Mouse (Mus musculus) forebrain, postnatal 0 days (tissue): Measurements from ENCODE around the gene Wt1. TPM values are rescaled to one million over a fixed set of nuclear protein-coding genes. Genes with fewer than 3 reads are reported as not detected.
A peak's percentile ranks its signal among the peaks of the same experiment; 100 is the strongest.

ENCODE experiments used
- ATAC-seq: fragments of 200-750 bp; cut with Nextera tagmentation; 2 replicates; pipeline ENCODE4 v1.8.0; 2017; ENCODE audit warnings: mild to moderate bottlenecking, moderate library complexity
- DNase-seq: peaks from one replicate; pipeline ENCODE4 v3.0.0-alpha.2; 2015
- H3K27ac ChIP-seq: fragments of 300-500 bp; sonication (generic); 2 replicates; pipeline ENCODE4 v1.5.1; 2014; ENCODE audit warnings: low read depth, mild to moderate bottlenecking, antibody characterized with exemption, low read length, moderate library complexity, mixed read lengths
- H3K27me3 ChIP-seq: fragments of 300-500 bp; sonication (generic); 2 replicates; pipeline ENCODE4 v1.6.1; 2014; ENCODE audit warnings: mild to moderate bottlenecking, low read length, mixed read lengths; ENCODE audit not compliant: insufficient read depth
- H3K36me3 ChIP-seq: fragments of 300-500 bp; sonication (generic); 2 replicates; pipeline ENCODE4 v1.6.1; 2014; ENCODE audit warnings: mild to moderate bottlenecking, moderate library complexity; ENCODE audit not compliant: insufficient read depth
- H3K4me1 ChIP-seq: fragments of 300-500 bp; sonication (generic); 2 replicates; pipeline ENCODE4 v1.6.1; 2014; ENCODE audit warnings: antibody characterized with exemption; ENCODE audit not compliant: insufficient read depth
- H3K4me2 ChIP-seq: fragments of 300-500 bp; sonication (generic); 2 replicates; pipeline ENCODE4 v1.6.1; 2014; ENCODE audit warnings: low read depth, mild to moderate bottlenecking, moderate library complexity
- H3K4me3 ChIP-seq: fragments of 300-500 bp; sonication (generic); 2 replicates; pipeline ENCODE4 v1.5.1; 2014; ENCODE audit warnings: low read depth, low read length, mixed read lengths
- H3K9ac ChIP-seq: fragments of 300-500 bp; sonication (generic); 2 replicates; pipeline ENCODE4 v1.6.1; 2014; ENCODE audit warnings: mild to moderate bottlenecking
- H3K9me3 ChIP-seq: fragments of 300-500 bp; sonication (generic); 2 replicates; pipeline ENCODE4 v1.6.1; 2016; ENCODE audit warnings: low read length
- CTCF ChIP-seq: sonication (generic); IDR thresholded peaks from 2 replicates; pipeline ENCODE4 v1.5.1; 2016; ENCODE audit warnings: antibody characterized with exemption, control low read depth, low read depth
- WGBS: fragments of 180-500 bp; shearing (Covaris S2); extraction: QIAGEN DNeasy Blood & Tissue Kit; methylation state at CpG from one replicate; pipeline ENCODE4 v1.1.7; 2014; 5-methylcytosine and 5-hydroxymethylcytosine counted together
- polyA plus RNA-seq: library from polyadenylated mRNA; unstranded; fragments of >200 nt; fragmentation: Nextera tagmentation; extraction: Ambion mirVana; gene quantifications from 2 replicates; pipeline ENCODE4 v1.2.1, GENCODE M21; 2015
- total RNA-seq: library from RNA; depleted of rRNA; stranded (reverse); fragments of >200 nt; gene quantifications from 2 replicates; pipeline ENCODE4 v1.2.3, GENCODE M21; 2014

The Wt1 gene
- total and polyA plus RNA-seq, 2 experiments from 2014 or later: 0.14 to 0.24 TPM

GRCm38 (mm10) chr2:105131811-105132100 is 5.4 kb downstream of the Wt1 start:
- Histone ChIP-seq H3K36me3 (no peaks in the 10 kb centered on the region), H3K27ac (no peak overlapping the region), H3K9ac (no peak overlapping the region), H3K9me3 (no peaks in the 10 kb centered on the region), H3K27me3 (peaks cover 84% of the 10 kb centered on the region), H3K4me3 (no peak overlapping the region), H3K4me1 (no peaks in the 10 kb centered on the region), H3K4me2 (no peak overlapping the region)
- no peak for TF ChIP-seq CTCF
- ATAC-seq: no peak
- DNase-seq: no peak
- 3% methylated on average over 2 of the region's 2 CpGs for WGBS

- H3K4me2 ChIP-seq: no peak overlapping the region
- no peak for ATAC-seq
- TF ChIP-seq CTCF: no peak
- H3K9me3 ChIP-seq: no peaks in the 10 kb centered on the region
- no peak overlapping the region for H3K9ac ChIP-seq
- no peak overlapping the region for H3K4me3 ChIP-seq
- no peak overlapping the region for H3K27ac ChIP-seq
- no peaks in the 10 kb centered on the region for H3K4me1 ChIP-seq
- WGBS: 2% methylated on average over 17 of the region's 17 CpGs
- no peak for DNase-seq
- no peaks in the 10 kb centered on the region for H3K36me3 ChIP-seq
- H3K27me3 ChIP-seq: peaks cover 85% of the 10 kb centered on the region
Observed at GRCm38 (mm10) chr2:105132300-105132699, 6.0 kb downstream of the Wt1 start.

GRCm38 (mm10) chr2:105132933-105133795 is 6.8 kb downstream of the Wt1 start:
- Histone ChIP-seq H3K4me1 (no peaks in the 10 kb centered on the region), H3K27me3 (peaks cover 87% of the 10 kb centered on the region), H3K4me3 (no peak overlapping the region), H3K36me3 (no peaks in the 10 kb centered on the region), H3K4me2 (no peak overlapping the region), H3K9me3 (no peaks in the 10 kb centered on the region), H3K27ac (no peak overlapping the region), H3K9ac (no peak overlapping the region)
- no peak for ATAC-seq
- TF ChIP-seq CTCF: no peak
- DNase-seq: peak; percentile 15
- 2% methylated on average over 43 of the region's 43 CpGs for WGBS

- no peaks in the 10 kb centered on the region for H3K36me3 ChIP-seq
- no peak overlapping the region for H3K27ac ChIP-seq
- peak overlapping the region; percentile 28 for H3K4me2 ChIP-seq
- 0 out of 2 replicates have a peak overlapping the region, but pooled peaks have one; percentile 5 for H3K4me3 ChIP-seq
- H3K4me1 ChIP-seq: no peaks in the 10 kb centered on the region
- ATAC-seq: peak; percentile 96
- no peaks in the 10 kb centered on the region for H3K9me3 ChIP-seq
- 1% methylated on average over 19 of the region's 19 CpGs for WGBS
- H3K9ac ChIP-seq: no peak overlapping the region
- peak; percentile 73 for DNase-seq
- peaks cover 82% of the 10 kb centered on the region for H3K27me3 ChIP-seq
- TF ChIP-seq CTCF: no peak
Observed at GRCm38 (mm10) chr2:105134296-105134695, 8.0 kb downstream of the Wt1 start.

- no peak for TF ChIP-seq CTCF
- DNase-seq (no peak), ATAC-seq (no peak)
- no peaks in the 10 kb centered on the region for H3K4me1 ChIP-seq
- H3K36me3 ChIP-seq: no peaks in the 10 kb centered on the region
- H3K9me3 ChIP-seq: no peaks in the 10 kb centered on the region
- 78% methylated on average over 7 of the region's 7 CpGs for WGBS
- H3K4me3 ChIP-seq: no peak overlapping the region
- no peak overlapping the region for H3K27ac ChIP-seq
- H3K4me2 ChIP-seq: no peak overlapping the region
- H3K27me3 ChIP-seq: peaks cover 42% of the 10 kb centered on the region
- no peak overlapping the region for H3K9ac ChIP-seq
Observed at GRCm38 (mm10) chr2:105139471-105139870, 13.1 kb downstream of the Wt1 start.

- H3K27me3 ChIP-seq: peaks cover 28% of the 10 kb centered on the region
- no peak for ATAC-seq
- no peaks in the 10 kb centered on the region for H3K9me3 ChIP-seq
- no peak for TF ChIP-seq CTCF
- DNase-seq: no peak
- 28% methylated on average over 7 of the region's 7 CpGs for WGBS
- no peak overlapping the region for H3K27ac ChIP-seq
- H3K4me3 ChIP-seq: no peak overlapping the region
- no peak overlapping the region for H3K4me2 ChIP-seq
- H3K36me3 ChIP-seq: no peaks in the 10 kb centered on the region
- no peaks in the 10 kb centered on the region for H3K4me1 ChIP-seq
- no peak overlapping the region for H3K9ac ChIP-seq
Observed at GRCm38 (mm10) chr2:105141371-105141770, 15.0 kb downstream of the Wt1 start.

GRCm38 (mm10) chr2:105143731-105144130 is 17.4 kb downstream of the Wt1 start:
- Histone ChIP-seq H3K36me3 (no peaks in the 10 kb centered on the region), H3K4me1 (no peaks in the 10 kb centered on the region), H3K27ac (no peak overlapping the region), H3K9me3 (no peaks in the 10 kb centered on the region), H3K4me2 (no peak overlapping the region), H3K9ac (no peak overlapping the region), H3K4me3 (no peak overlapping the region), H3K27me3 (peaks cover 8% of the 10 kb centered on the region)
- ATAC-seq (no peak), DNase-seq (no peak)
- no peak for TF ChIP-seq CTCF
- WGBS: 91% methylated on average over 14 of the region's 14 CpGs
